Comparison of ENCODE assay signal across 10 mouse cellular contexts in the genomic region with DNA sequence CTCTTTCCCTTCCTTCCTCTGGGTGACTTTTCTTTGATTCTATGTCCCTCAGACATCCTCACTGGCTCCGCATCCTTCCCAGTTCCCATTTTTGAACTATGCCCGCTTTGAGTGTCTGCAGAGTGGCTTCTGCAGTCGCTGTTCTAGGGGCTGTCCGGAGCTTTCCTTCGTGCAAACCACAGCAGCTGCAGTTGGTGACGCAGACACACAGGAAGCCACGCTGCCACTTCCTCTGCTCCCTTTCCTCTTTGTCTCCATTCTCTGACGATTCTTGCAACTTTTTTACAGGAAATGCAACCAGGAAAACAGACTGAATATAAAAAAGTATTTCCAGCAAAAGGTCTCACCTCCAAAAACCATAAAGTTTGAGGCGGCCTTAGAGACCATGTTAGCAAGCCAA.
A peak's percentile ranks its signal among the peaks of the same experiment; 100 is the strongest.
DNase-seq lines count a peak whose midpoint lies in the region; ATAC-seq lines count a peak whose summit lies in the region.
"Had no signal": no experiment of that assay in that cellular context is flagged by ENCODE, and none has a peak within 500 bp of the region (broad histone marks: within the 10 kb centered on the region; RNA-seq: fewer than 3 reads in every experiment).

No protein-coding gene starts in this region.

- H3K4me2 ChIP-seq in hindbrain, embryonic 16.5 days (ENCODE audit: low read length) = no peak overlapping the region

- no peak overlapping the region for H3K9ac ChIP-seq in hindbrain, embryonic 16.5 days (ENCODE audit: low read depth, low read length)

- H3K4me1 ChIP-seq in hindbrain, embryonic 16.5 days (ENCODE audit: control insufficient read depth, insufficient read depth, low read depth, low read length) = peaks cover 5% of the 10 kb centered on the region

- no peaks in the 10 kb centered on the region for H3K27me3 ChIP-seq in hindbrain, embryonic 16.5 days (replicated peaks; ENCODE audit: control insufficient read depth, insufficient read depth, low read length)

- no peaks in the 10 kb centered on the region for H3K36me3 ChIP-seq in hindbrain, embryonic 16.5 days (ENCODE audit: control insufficient read depth, insufficient read depth, low read length)

- H3K9me3 ChIP-seq in hindbrain, embryonic 16.5 days (ENCODE audit: control insufficient read depth, low read length) = no peaks in the 10 kb centered on the region

- peak; percentile 49 for DNase-seq in adrenal gland, postnatal 14 days
- DNase-seq in adrenal gland, postnatal 4 days (ENCODE audit: low spot score in 2 of 2) = no peak
- DNase-seq in CD4-positive helper T cell, adult 2 months (ENCODE audit: low read depth, low spot score) = peak; percentile 91
- DNase-seq in kidney, postnatal 36 days = peak; percentile 14 to 32
- peak; percentile 57 for DNase-seq in skeletal muscle tissue, adult 2 months (ENCODE audit: low read depth, low spot score)
- no peak for DNase-seq in left cerebral cortex, adult 18-20 months (ENCODE audit: low spot score in 2 of 2)
- no peak for DNase-seq in adrenal gland, postnatal 25 days
- DNase-seq: heart, postnatal 4 days had no signal

- H3K27ac ChIP-seq in hindbrain, embryonic 16.5 days (ENCODE audit: low read depth, low read length) = no peak overlapping the region

- no peak overlapping the region for H3K4me3 ChIP-seq in hindbrain, embryonic 16.5 days (ENCODE audit: low read length)
- H3K4me3 ChIP-seq: erythroblast, embryonic 14.5 days had no signal

- no peak for ATAC-seq in hindbrain, embryonic 16.5 days

- 88% methylated on average over 9 of the region's 9 CpGs for WGBS in hindbrain, embryonic 16.5 days

Comparison
In these comparisons a context has a peak if more than half of its experiments do, and no peak if none do; other contexts are left out.
1. DNase-seq: peak in adrenal gland, postnatal 14 days (single experiment), CD4-positive helper T cell, adult 2 months (single experiment), kidney, postnatal 36 days (2 of 2) and skeletal muscle tissue, adult 2 months (single experiment); none in adrenal gland, postnatal 4 days (0 of 2), left cerebral cortex, adult 18-20 months (0 of 2) and adrenal gland, postnatal 25 days (single experiment).